Mouse (Mus musculus) ES-E14 (cell line): ENCODE data around the gene Zfp692.

Experiments
- HCFC1 ChIP-seq: IDR thresholded peaks from 2 replicates; pipeline ENCODE4 v1.6.1; 2012; ENCODE audit warnings: low read length, inconsistent platforms, borderline replicate concordance; ENCODE audit not compliant: insufficient read depth
- ZNF384 ChIP-seq: IDR thresholded peaks from 2 replicates; pipeline ENCODE4 v1.6.1; 2012; ENCODE audit warnings: low read depth, low read length, inconsistent platforms

- TF ChIP-seq HCFC1 (no peak), ZNF384 (no peak)
These were observed 47.6 kb downstream of the Zfp692 start for GRCm38 (mm10) chr11:58354476-58354875.
